Mouse (Mus musculus) small intestine, adult 2 months (tissue): Measurements from ENCODE around the gene Setdb1.

Experiments
- CTCF ChIP-seq: fragments of 200-500 bp; IDR thresholded peaks from 2 replicates; pipeline ENCODE4 v1.5.1; 2012; ENCODE audit warnings: low read depth, mild to moderate bottlenecking, control low read depth, inconsistent platforms, low read length, moderate library complexity, mixed read lengths; ENCODE audit not compliant: insufficient replicate concordance, insufficient read length; ENCODE audit errors: extremely low read depth
- POLR2A ChIP-seq: fragments of 200-500 bp; IDR thresholded peaks from 2 replicates; pipeline ENCODE4 v1.6.1; 2012; ENCODE audit warnings: low read depth, mild to moderate bottlenecking, control low read depth, inconsistent platforms, low read length, moderate library complexity

DNA sequence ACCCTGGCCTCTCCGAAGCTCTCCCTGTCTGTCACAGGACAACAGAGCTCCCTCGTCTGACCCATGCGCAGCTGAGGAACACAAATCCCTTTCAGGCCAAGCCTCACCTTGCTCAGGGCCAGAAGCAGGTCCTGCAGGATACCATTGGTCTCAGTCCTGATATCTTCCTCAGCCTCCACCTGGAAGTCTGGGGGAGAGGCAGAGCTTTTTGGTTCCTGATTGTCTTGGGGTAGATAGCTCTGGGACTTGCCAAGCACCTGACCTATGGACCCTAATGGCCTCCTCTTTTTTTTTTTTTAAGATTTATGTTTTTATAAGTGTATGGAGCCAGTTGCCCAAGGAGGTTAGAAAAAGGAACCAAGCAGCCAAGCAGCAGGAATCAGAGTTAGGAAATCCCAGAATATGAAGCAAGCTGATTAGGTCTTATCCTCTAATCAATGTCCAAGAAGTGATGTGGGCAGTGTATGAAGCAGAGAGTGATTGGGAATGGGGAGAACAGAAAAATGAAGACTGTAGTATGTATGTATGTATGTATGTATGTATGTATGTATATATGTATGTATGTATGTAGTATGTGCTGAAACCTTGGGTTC, 55.7 kb downstream of the Setdb1 start:
- TF ChIP-seq CTCF (no peak), POLR2A (no peak)
